Mouse (Mus musculus) forebrain, embryonic 13.5 days (tissue): ENCODE data around the gene Lrig1. TPM values are rescaled to one million over a fixed set of nuclear protein-coding genes. Genes with fewer than 3 reads are reported as not detected.
"Not testable (repeated sequence)": the region's sequence is repeated elsewhere in the genome, so short reads cannot be mapped to it uniquely, and the experiment has no call there.

Experiments used
- ATAC-seq: fragments of 200-750 bp; cut with Nextera tagmentation; 2 replicates; pipeline ENCODE4 v1.8.0; 2017
- H3K27ac ChIP-seq: fragments of 300-500 bp; sonication (generic); 2 replicates; pipeline ENCODE4 v1.5.1; 2015; ENCODE audit warnings: inconsistent platforms, mild to moderate bottlenecking, moderate library complexity
- H3K27me3 ChIP-seq: fragments of 300-500 bp; sonication (generic); 2 replicates; pipeline ENCODE4 v1.6.1; 2015; ENCODE audit warnings: mild to moderate bottlenecking, inconsistent platforms
- H3K36me3 ChIP-seq: fragments of 300-500 bp; sonication (generic); 2 replicates; pipeline ENCODE4 v1.6.1; 2015; ENCODE audit warnings: mild to moderate bottlenecking, inconsistent platforms; ENCODE audit not compliant: poor library complexity, severe bottlenecking
- H3K4me1 ChIP-seq: fragments of 300-500 bp; sonication (generic); 2 replicates; pipeline ENCODE4 v1.6.1; 2015; ENCODE audit warnings: inconsistent platforms
- H3K4me2 ChIP-seq: fragments of 300-500 bp; sonication (generic); 2 replicates; pipeline ENCODE4 v1.6.1; 2015; ENCODE audit warnings: inconsistent platforms, mild to moderate bottlenecking, moderate library complexity
- H3K4me3 ChIP-seq: fragments of 300-500 bp; sonication (generic); 2 replicates; pipeline ENCODE4 v1.5.1; 2015; ENCODE audit warnings: mild to moderate bottlenecking, inconsistent platforms
- H3K9ac ChIP-seq: fragments of 300-500 bp; sonication (generic); 2 replicates; pipeline ENCODE4 v1.6.1; 2015; ENCODE audit warnings: mild to moderate bottlenecking, inconsistent platforms
- H3K9me3 ChIP-seq: fragments of 300-500 bp; sonication (generic); replicated peaks from 2 replicates; pipeline ENCODE4 v1.6.1; 2016; ENCODE audit warnings: inconsistent platforms
- WGBS: fragments of 180-500 bp; shearing (Covaris S2); methylation state at CpG from one replicate; pipeline ENCODE4 v1.1.7; 2015; 5-methylcytosine and 5-hydroxymethylcytosine counted together
- microRNA-seq: library from miRNA; unstranded; fragments of <30 nt; microRNA quantifications from one replicate; pipeline ENCODE4, GENCODE M21; 2016
- polyA plus RNA-seq: library from polyadenylated mRNA; unstranded; fragments of >200 nt; fragmentation: Nextera tagmentation; extraction: Ambion mirVana; gene quantifications from 2 replicates; pipeline ENCODE4 v1.2.1, GENCODE M21; 2015

Lrig1 gene
- polyA plus RNA-seq, 1 experiment from 2014 or later: 6.4 TPM

GRCm38 (mm10) chr6:94577991-94578390, 122.0 kb downstream of the Lrig1 start:
- H3K36me3 ChIP-seq: no peaks in the 10 kb centered on the region
- no peak overlapping the region for H3K9ac ChIP-seq
- ATAC-seq: peak; percentile 92
- no peaks in the 10 kb centered on the region for H3K9me3 ChIP-seq
- H3K4me3 ChIP-seq: no peak overlapping the region
- no peaks in the 10 kb centered on the region for H3K27me3 ChIP-seq
- peak overlapping the region; percentile 17; the same call in 1 of the 2 replicates for H3K4me2 ChIP-seq
- 3% methylated on average over 8 of the region's 8 CpGs for WGBS
- peaks cover 39% of the 10 kb centered on the region for H3K4me1 ChIP-seq
- H3K27ac ChIP-seq: peak overlapping the region; percentile 73

DNA sequence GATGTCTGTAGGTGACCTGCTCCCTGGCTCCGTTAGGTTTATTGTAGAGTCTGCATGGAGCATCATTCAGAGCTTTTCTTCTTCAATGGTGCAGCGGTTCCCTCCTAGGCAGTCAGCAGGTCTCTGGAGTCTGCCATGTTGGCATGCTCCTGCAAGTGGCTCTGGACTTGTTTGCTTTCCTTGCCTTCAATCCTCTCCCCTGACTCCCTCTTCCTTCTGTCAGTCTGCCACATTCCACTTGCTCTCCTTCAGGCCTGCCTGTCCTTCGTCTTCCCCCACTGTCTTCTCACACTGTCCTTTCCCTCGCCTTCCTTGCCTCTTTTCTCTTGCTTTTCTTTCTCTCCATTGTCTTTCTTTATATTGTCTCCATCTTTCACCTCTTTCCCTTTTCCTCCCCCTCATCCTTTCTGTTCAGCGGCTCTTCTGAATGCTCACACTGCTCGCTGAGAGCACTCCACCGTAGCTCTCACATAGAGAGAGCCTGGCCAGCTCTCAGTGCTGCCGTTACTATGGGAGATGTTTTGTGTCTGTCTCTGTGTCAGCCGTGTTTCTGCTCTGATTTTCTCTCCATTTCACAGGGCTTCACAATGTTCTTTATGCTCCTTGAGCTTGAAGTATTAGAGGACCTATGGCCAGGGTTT, 124.3 kb downstream of the Lrig1 start:
- H3K9ac ChIP-seq: no peak overlapping the region; the same call in 1 of the 2 replicates
- H3K4me3 ChIP-seq: no peak overlapping the region
- H3K27me3 ChIP-seq: no peaks in the 10 kb centered on the region
- peaks cover 39% of the 10 kb centered on the region for H3K4me1 ChIP-seq
- H3K27ac ChIP-seq: peak overlapping the region; percentile 27
- H3K36me3 ChIP-seq: no peaks in the 10 kb centered on the region
- ATAC-seq: no peak
- H3K9me3 ChIP-seq: no peaks in the 10 kb centered on the region
- 24% methylated on average over 9 of the region's 9 CpGs for WGBS
- H3K4me2 ChIP-seq: peak overlapping the region; percentile 13; the same call in 1 of the 2 replicates

GRCm38 (mm10) chr6:94568040-94568439, 131.9 kb downstream of the Lrig1 start:
- H3K27me3 ChIP-seq: no peaks in the 10 kb centered on the region
- ATAC-seq: no peak
- no peaks in the 10 kb centered on the region for H3K36me3 ChIP-seq
- no peak overlapping the region for H3K4me3 ChIP-seq
- no peaks in the 10 kb centered on the region for H3K9me3 ChIP-seq
- no peak overlapping the region for H3K27ac ChIP-seq
- H3K4me2 ChIP-seq: no peak overlapping the region
- no peak overlapping the region for H3K9ac ChIP-seq
- no peaks in the 10 kb centered on the region for H3K4me1 ChIP-seq
- 91% methylated on average over 2 of the region's 2 CpGs for WGBS

DNA sequence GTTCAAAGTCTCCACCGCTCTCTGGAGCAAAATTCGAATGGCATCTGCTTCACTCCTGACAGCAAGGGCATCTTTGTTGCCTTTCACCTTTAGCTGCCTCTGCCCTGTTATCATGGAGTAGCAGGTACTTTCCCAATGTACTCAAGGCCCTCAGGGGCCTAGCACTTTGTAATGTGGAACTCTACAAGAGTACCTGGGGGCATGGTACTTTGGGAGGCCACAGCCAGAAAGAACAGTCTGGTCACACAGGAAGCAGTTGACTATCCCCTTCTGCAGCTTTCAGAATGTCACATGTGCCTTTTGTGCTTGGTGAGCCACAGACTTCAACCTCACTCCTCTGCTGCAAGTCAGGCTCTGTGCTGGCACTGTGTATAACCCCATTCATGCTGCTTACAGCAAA, 134.2 kb downstream of the Lrig1 start:
- no peaks in the 10 kb centered on the region for H3K4me1 ChIP-seq
- H3K36me3 ChIP-seq: no peaks in the 10 kb centered on the region
- H3K27ac ChIP-seq: no peak overlapping the region
- no peak overlapping the region for H3K4me3 ChIP-seq
- no peaks in the 10 kb centered on the region for H3K9me3 ChIP-seq
- H3K4me2 ChIP-seq: no peak overlapping the region
- no peak overlapping the region for H3K9ac ChIP-seq
- no peak for ATAC-seq
- H3K27me3 ChIP-seq: no peaks in the 10 kb centered on the region
- 99% methylated on average over 2 of the region's 2 CpGs for WGBS

GRCm38 (mm10) chr6:94563203-94563940, 136.6 kb downstream of the Lrig1 start:
- ATAC-seq: no peak
- no peaks in the 10 kb centered on the region for H3K27me3 ChIP-seq
- no peak overlapping the region for H3K4me2 ChIP-seq
- no peaks in the 10 kb centered on the region for H3K9me3 ChIP-seq
- 63% methylated on average over 8 of the region's 8 CpGs for WGBS
- no peak overlapping the region for H3K9ac ChIP-seq
- no peaks in the 10 kb centered on the region for H3K36me3 ChIP-seq
- no peak overlapping the region for H3K4me3 ChIP-seq
- H3K27ac ChIP-seq: no peak overlapping the region
- no peaks in the 10 kb centered on the region for H3K4me1 ChIP-seq

- Histone ChIP-seq H3K4me2 (no peak overlapping the region), H3K9me3 (no peaks in the 10 kb centered on the region), H3K36me3 (no peaks in the 10 kb centered on the region), H3K27me3 (no peaks in the 10 kb centered on the region), H3K4me3 (no peak overlapping the region), H3K27ac (no peak overlapping the region), H3K4me1 (no peaks in the 10 kb centered on the region), H3K9ac (no peak overlapping the region)
- 83% methylated on average over 1 of the region's 1 CpGs for WGBS
- no peak for ATAC-seq
Measured at GRCm38 (mm10) chr6:94561346-94561745, 138.6 kb downstream of the Lrig1 start.

DNA sequence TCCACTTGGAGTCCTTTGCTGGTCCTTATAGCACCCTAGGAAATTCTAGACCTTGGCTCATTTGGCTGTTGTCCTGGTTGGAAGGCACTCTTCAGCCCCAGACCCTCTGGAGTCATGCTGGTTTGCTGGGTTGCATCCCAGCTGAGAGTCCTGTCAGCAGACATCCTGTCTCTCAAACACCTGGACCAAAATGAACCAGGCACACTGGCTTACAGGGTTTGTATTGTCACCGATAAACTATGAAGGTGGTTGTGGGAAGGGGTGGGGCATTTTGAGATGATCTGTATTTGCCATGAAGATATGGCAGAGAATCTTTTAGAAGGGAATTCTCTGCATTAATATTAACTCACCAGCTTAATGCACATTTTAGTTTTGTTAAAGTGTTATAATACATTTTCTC, 139.1 kb downstream of the Lrig1 start:
- H3K4me3 ChIP-seq: no peak overlapping the region
- no peak overlapping the region for H3K4me2 ChIP-seq
- 95% methylated on average over 1 of the region's 1 CpGs for WGBS
- H3K9me3 ChIP-seq: no peaks in the 10 kb centered on the region
- H3K27me3 ChIP-seq: no peaks in the 10 kb centered on the region
- H3K4me1 ChIP-seq: no peaks in the 10 kb centered on the region
- no peak overlapping the region for H3K9ac ChIP-seq
- H3K36me3 ChIP-seq: no peaks in the 10 kb centered on the region
- H3K27ac ChIP-seq: no peak overlapping the region
- no peak for ATAC-seq

GRCm38 (mm10) chr6:94558603-94559002, 141.4 kb downstream of the Lrig1 start:
- H3K4me3 ChIP-seq, H3K9me3 ChIP-seq, H3K9ac ChIP-seq, H3K4me2 ChIP-seq, H3K4me1 ChIP-seq, H3K27ac ChIP-seq, H3K36me3 ChIP-seq, ATAC-seq, H3K27me3 ChIP-seq: not testable (repeated sequence)
- 66% methylated on average over 1 of the region's 1 CpGs for WGBS

Small RNA genes within 50 kb of the gene (microRNA-seq; reads per million reads assigned to microRNA genes)
- 0.80 reads per million for gene Mir7041

Other genes with a start within 250 kb of the Lrig1 start
- gene Slc25a26, start 199.8 kb downstream of the Lrig1 start, polyA plus RNA-seq: 6.5 and 7.0 TPM in 2 replicates